Mouse (Mus musculus) stomach, embryonic 15.5 days (tissue): ENCODE measurements around the gene D8Ertd738e. TPM values are rescaled to one million over a fixed set of nuclear protein-coding genes. Genes with fewer than 3 reads are reported as not detected.

Source experiments
- ATAC-seq: fragments of 200-750 bp; cut with Nextera tagmentation; 2 replicates; pipeline ENCODE4 v1.8.0; 2017; ENCODE audit warnings: low read depth, moderate number of reproducible peaks, moderate TSS enrichment; ENCODE audit not compliant: insufficient read depth, low FRiP score
- H3K27ac ChIP-seq: fragments of 300-500 bp; sonication (generic); 2 replicates; pipeline ENCODE4 v1.5.1; 2015; ENCODE audit warnings: mild to moderate bottlenecking, inconsistent platforms
- H3K27me3 ChIP-seq: fragments of 300-500 bp; sonication (generic); replicated peaks from 2 replicates; pipeline ENCODE4 v1.6.1; 2015; ENCODE audit warnings: inconsistent platforms
- H3K36me3 ChIP-seq: fragments of 300-500 bp; sonication (generic); 2 replicates; pipeline ENCODE4 v1.6.1; 2015; ENCODE audit warnings: inconsistent platforms
- H3K4me1 ChIP-seq: fragments of 300-500 bp; sonication (generic); 2 replicates; pipeline ENCODE4 v1.6.1; 2015; ENCODE audit warnings: inconsistent platforms
- H3K4me2 ChIP-seq: fragments of 300-500 bp; sonication (generic); 2 replicates; pipeline ENCODE4 v1.6.1; 2015; ENCODE audit warnings: mild to moderate bottlenecking, inconsistent platforms
- H3K4me3 ChIP-seq: fragments of 300-500 bp; sonication (generic); replicated peaks from 2 replicates; pipeline ENCODE4 v1.5.1; 2015; ENCODE audit warnings: inconsistent platforms
- H3K9ac ChIP-seq: fragments of 300-500 bp; sonication (generic); 2 replicates; pipeline ENCODE4 v1.6.1; 2015; ENCODE audit warnings: inconsistent platforms
- H3K9me3 ChIP-seq: fragments of 300-500 bp; sonication (generic); 2 replicates; pipeline ENCODE4 v1.6.1; 2016; ENCODE audit warnings: inconsistent platforms
- WGBS: fragments of 180-500 bp; shearing (Covaris S2); methylation state at CpG from one replicate; pipeline ENCODE4 v1.1.7; 2015; 5-methylcytosine and 5-hydroxymethylcytosine counted together
- polyA plus RNA-seq: library from polyadenylated mRNA; unstranded; fragments of >200 nt; fragmentation: Nextera tagmentation; extraction: Ambion mirVana; gene quantifications from 2 replicates; pipeline ENCODE4 v1.2.1, GENCODE M21; 2015

D8Ertd738e gene
- polyA plus RNA-seq, 1 experiment from 2014 or later: 311 TPM

- Histone ChIP-seq H3K27ac (peak overlapping the region; percentile 65), H3K4me1 (peaks cover 10% of the 10 kb centered on the region; the same call in 1 of the 2 replicates), H3K4me2 (peak overlapping the region; percentile 84), H3K36me3 (peaks cover 4% of the 10 kb centered on the region; the same call in 1 of the 2 replicates), H3K9me3 (no peaks in the 10 kb centered on the region), H3K27me3 (no peaks in the 10 kb centered on the region), H3K4me3 (peak overlapping the region; percentile 99), H3K9ac (peak overlapping the region; percentile 95)
- ATAC-seq: no peak
- 16% methylated on average over 10 of the region's 10 CpGs for WGBS
These were observed 13.6 kb downstream of the D8Ertd738e start for GRCm38 (mm10) chr8:84235746-84236409.

- Histone ChIP-seq H3K9ac (no peak overlapping the region), H3K4me3 (no peak overlapping the region), H3K27ac (no peak overlapping the region), H3K9me3 (no peaks in the 10 kb centered on the region), H3K36me3 (peaks cover 16% of the 10 kb centered on the region), H3K4me2 (no peak overlapping the region), H3K27me3 (no peaks in the 10 kb centered on the region), H3K4me1 (peaks cover 10% of the 10 kb centered on the region; the same call in 1 of the 2 replicates)
- WGBS: 87% methylated on average over 2 of the region's 2 CpGs
- no peak for ATAC-seq
These were observed 16.5 kb downstream of the D8Ertd738e start for GRCm38 (mm10) chr8:84233055-84233454.

- 77% methylated on average over 17 of the region's 17 CpGs for WGBS
- Histone ChIP-seq H3K9ac (no peak overlapping the region), H3K4me2 (no peak overlapping the region), H3K27ac (no peak overlapping the region), H3K36me3 (peaks cover 19% of the 10 kb centered on the region), H3K4me1 (peaks cover 4% of the 10 kb centered on the region; the same call in 1 of the 2 replicates), H3K27me3 (no peaks in the 10 kb centered on the region), H3K4me3 (no peak overlapping the region), H3K9me3 (no peaks in the 10 kb centered on the region)
- no peak for ATAC-seq
These were observed 18.8 kb downstream of the D8Ertd738e start for GRCm38 (mm10) chr8:84230735-84231134.

GRCm38 (mm10) chr8:84223322-84224029 is 26.0 kb downstream of the D8Ertd738e start:
- Histone ChIP-seq H3K27ac (no peak overlapping the region), H3K36me3 (peaks cover 36% of the 10 kb centered on the region), H3K4me1 (no peaks in the 10 kb centered on the region), H3K9me3 (no peaks in the 10 kb centered on the region), H3K27me3 (no peaks in the 10 kb centered on the region), H3K4me3 (no peak overlapping the region), H3K4me2 (no peak overlapping the region), H3K9ac (no peak overlapping the region)
- WGBS: 84% methylated on average over 21 of the region's 21 CpGs
- no peak for ATAC-seq

- peaks cover 36% of the 10 kb centered on the region for H3K36me3 ChIP-seq
- 87% methylated on average over 9 of the region's 9 CpGs for WGBS
These were observed 26.9 kb downstream of the D8Ertd738e start for GRCm38 (mm10) chr8:84222566-84223165.

GRCm38 (mm10) chr8:84220105-84220504 is 29.4 kb downstream of the D8Ertd738e start:
- ATAC-seq: no peak
- Histone ChIP-seq H3K27me3 (no peaks in the 10 kb centered on the region), H3K36me3 (peaks cover 42% of the 10 kb centered on the region), H3K9me3 (no peaks in the 10 kb centered on the region), H3K27ac (no peak overlapping the region), H3K4me2 (no peak overlapping the region), H3K4me3 (no peak overlapping the region), H3K9ac (no peak overlapping the region), H3K4me1 (no peaks in the 10 kb centered on the region)
- WGBS: 70% methylated on average over 7 of the region's 7 CpGs

More at GRCm38 (mm10) chr8:84222566-84223165, 26.9 kb downstream of the D8Ertd738e start:
- Histone ChIP-seq H3K4me3 (no peak overlapping the region), H3K9me3 (no peaks in the 10 kb centered on the region), H3K27ac (no peak overlapping the region), H3K4me2 (no peak overlapping the region), H3K9ac (no peak overlapping the region), H3K4me1 (no peaks in the 10 kb centered on the region), H3K27me3 (no peaks in the 10 kb centered on the region)
- no peak for ATAC-seq

- Histone ChIP-seq H3K4me2 (no peak overlapping the region), H3K9me3 (no peaks in the 10 kb centered on the region), H3K36me3 (peaks cover 33% of the 10 kb centered on the region; the same call in 1 of the 2 replicates), H3K4me3 (no peak overlapping the region), H3K4me1 (no peaks in the 10 kb centered on the region), H3K27ac (no peak overlapping the region), H3K9ac (no peak overlapping the region), H3K27me3 (no peaks in the 10 kb centered on the region)
- WGBS: 94% methylated on average over 5 of the region's 5 CpGs
- ATAC-seq: no peak
These were observed 31.4 kb downstream of the D8Ertd738e start for GRCm38 (mm10) chr8:84218143-84218542.

GRCm38 (mm10) chr8:84217206-84217605 is 32.3 kb downstream of the D8Ertd738e start:
- Histone ChIP-seq H3K27me3 (no peaks in the 10 kb centered on the region), H3K36me3 (peaks cover 27% of the 10 kb centered on the region), H3K9me3 (no peaks in the 10 kb centered on the region), H3K4me3 (no peak overlapping the region), H3K4me2 (no peak overlapping the region), H3K9ac (no peak overlapping the region), H3K4me1 (no peaks in the 10 kb centered on the region), H3K27ac (no peak overlapping the region)
- no peak for ATAC-seq
- WGBS: 95% methylated on average over 11 of the region's 11 CpGs

- WGBS: 82% methylated on average over 4 of the region's 4 CpGs
- H3K4me1 ChIP-seq: no peaks in the 10 kb centered on the region; the same call in 1 of the 2 replicates
- peaks cover 35% of the 10 kb centered on the region for H3K36me3 ChIP-seq
- no peaks in the 10 kb centered on the region for H3K9me3 ChIP-seq
- H3K4me3 ChIP-seq: no peak overlapping the region
- H3K27ac ChIP-seq: no peak overlapping the region
- H3K4me2 ChIP-seq: no peak overlapping the region
- no peaks in the 10 kb centered on the region for H3K27me3 ChIP-seq
- no peak for ATAC-seq
- H3K9ac ChIP-seq: no peak overlapping the region
These were observed 36.2 kb downstream of the D8Ertd738e start for GRCm38 (mm10) chr8:84213277-84213676.

- 90% methylated on average over 31 of the region's 31 CpGs for WGBS
- Histone ChIP-seq H3K4me2 (no peak overlapping the region), H3K27me3 (no peaks in the 10 kb centered on the region), H3K27ac (no peak overlapping the region), H3K4me3 (no peak overlapping the region), H3K4me1 (peaks cover 9% of the 10 kb centered on the region; the same call in 1 of the 2 replicates), H3K9ac (no peak overlapping the region), H3K9me3 (no peaks in the 10 kb centered on the region), H3K36me3 (peaks cover 36% of the 10 kb centered on the region)
- ATAC-seq: no peak
These were observed 37.5 kb downstream of the D8Ertd738e start for GRCm38 (mm10) chr8:84211881-84212563.

- no peak overlapping the region for H3K4me3 ChIP-seq
- WGBS: 78% methylated on average over 3 of the region's 3 CpGs
- H3K9me3 ChIP-seq: no peaks in the 10 kb centered on the region
- no peak overlapping the region for H3K9ac ChIP-seq
- ATAC-seq: no peak
- H3K27ac ChIP-seq: no peak overlapping the region
- H3K4me2 ChIP-seq: no peak overlapping the region
- no peaks in the 10 kb centered on the region for H3K27me3 ChIP-seq
- peaks cover 9% of the 10 kb centered on the region; the same call in 1 of the 2 replicates for H3K4me1 ChIP-seq
- peaks cover 39% of the 10 kb centered on the region for H3K36me3 ChIP-seq
These were observed 38.3 kb downstream of the D8Ertd738e start for GRCm38 (mm10) chr8:84211202-84211601.
